Mouse (Mus musculus): ENCODE results near the gene Pias3.
"Not testable (repeated sequence)": the region's sequence is repeated elsewhere in the genome, so short reads cannot be mapped to it uniquely, and the experiment has no call there.

Pias3 gene

DNA sequence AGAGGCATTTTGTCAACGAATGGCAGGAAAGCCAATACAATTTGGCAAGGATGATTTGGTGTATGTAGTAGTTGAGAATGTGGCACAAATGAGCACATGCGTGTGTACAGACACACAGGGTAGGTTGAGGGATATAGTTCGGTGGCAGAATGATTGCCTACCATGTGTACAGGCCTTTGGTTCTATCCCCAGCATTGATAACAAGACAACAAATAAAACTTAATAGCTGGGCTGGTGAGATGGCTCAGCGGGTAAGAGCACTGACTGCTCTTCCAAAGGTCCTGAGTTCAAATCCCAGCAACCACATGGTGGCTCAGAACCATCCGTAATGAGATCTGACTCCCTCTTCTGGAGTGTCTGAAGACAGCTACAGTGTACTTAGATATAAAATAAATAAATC lies 10.1 kb upstream of the Pias3 start:
- not testable (repeated sequence) for DNase-seq (ENCODE audit: low spot score)

DNA sequence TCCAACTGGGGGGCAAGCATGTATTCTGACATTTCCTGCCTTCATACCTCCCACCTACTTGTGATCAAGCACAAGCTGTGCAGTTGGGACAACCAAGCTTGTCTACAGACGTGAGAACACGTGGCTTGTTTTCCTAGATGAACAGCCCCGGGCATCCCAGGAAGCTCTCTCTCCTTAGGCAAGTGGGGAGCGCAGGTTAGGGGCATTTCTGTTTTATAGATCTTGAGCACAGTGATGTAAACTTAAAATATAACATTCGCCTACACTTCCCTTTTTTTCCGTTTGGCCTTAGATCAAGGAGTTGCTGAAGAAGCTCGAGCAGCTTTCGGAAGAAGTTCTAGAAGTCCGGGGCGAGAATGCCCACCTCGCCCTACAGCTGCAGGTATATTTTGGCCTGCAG lies 7.3 kb upstream of the Pias3 start:
- no peak for DNase-seq (ENCODE audit: low spot score)

DNA sequence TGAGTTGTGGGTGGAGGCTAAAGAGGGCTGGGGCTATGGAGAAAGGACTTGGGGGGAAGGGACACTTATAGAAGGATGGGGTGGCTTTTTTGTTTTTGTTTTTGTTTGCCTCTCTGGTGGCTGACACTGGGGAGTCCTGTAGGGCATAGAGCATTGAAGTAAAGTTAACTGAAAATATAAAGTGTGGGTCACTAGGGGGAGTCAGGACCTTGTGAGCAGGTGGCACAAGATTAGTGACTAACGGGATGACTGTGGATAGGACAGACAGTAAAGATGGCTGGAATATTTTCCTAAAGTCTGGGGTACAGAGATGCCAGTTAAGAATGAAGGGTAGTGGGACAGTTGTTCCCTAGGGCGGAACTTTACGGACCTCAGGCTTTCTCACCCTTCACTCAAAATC lies 5.9 kb upstream of the Pias3 start:
- DNase-seq (ENCODE audit: low spot score) = no peak

DNA sequence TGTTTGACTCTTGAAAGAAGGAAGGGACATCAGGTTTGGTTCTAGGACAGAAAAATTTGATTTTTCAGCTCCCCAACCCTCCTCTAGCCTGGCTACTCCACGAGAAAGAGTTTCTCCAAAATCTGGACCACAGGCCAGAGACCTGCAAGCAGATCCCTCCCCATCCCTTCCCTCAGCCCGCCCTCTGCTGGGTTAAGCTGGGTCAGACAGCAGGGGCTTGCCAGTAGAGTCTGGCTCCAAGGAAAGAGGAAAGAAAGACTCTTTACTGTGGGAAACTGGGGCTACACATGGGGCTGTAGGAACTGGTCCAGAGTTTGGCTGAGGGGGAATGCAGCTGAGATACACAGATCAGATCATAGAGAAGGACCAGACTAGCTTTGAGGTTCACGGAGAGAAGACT lies 3.7 kb upstream of the Pias3 start:
- DNase-seq (ENCODE audit: low spot score) = no peak

- DNase-seq (ENCODE audit: low spot score) = no peak
These were observed 2.6 kb upstream of the Pias3 start for GRCm38 (mm10) chr3:96693579-96693978.

- peak; percentile 92 for DNase-seq (ENCODE audit: low spot score)
These were observed 865 bp downstream of the Pias3 start for GRCm38 (mm10) chr3:96696766-96697732.

GRCm38 (mm10) chr3:96698993-96699690 lies 3.0 kb downstream of the Pias3 start:
- DNase-seq (ENCODE audit: low spot score) = no peak

- no peak for DNase-seq (ENCODE audit: low spot score)
These were observed 4.2 kb downstream of the Pias3 start for GRCm38 (mm10) chr3:96700376-96700775.

DNA sequence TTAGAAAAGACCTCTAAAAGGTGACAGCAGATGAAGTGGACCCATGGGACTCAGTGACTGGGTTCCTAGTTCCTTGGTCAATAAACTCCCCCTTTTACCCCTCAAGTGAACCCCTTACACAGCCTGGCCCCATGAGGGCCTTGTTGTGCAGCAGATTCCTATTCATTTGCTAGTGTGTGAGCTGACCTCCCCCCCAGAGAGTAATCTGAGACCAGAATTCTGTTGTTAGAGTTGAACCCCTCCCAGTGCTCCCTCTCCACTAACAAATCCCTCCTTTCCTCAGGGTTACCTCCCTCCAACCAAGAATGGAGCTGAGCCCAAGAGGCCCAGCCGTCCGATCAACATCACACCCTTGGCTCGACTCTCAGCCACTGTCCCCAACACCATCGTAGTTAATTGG lies 4.8 kb downstream of the Pias3 start:
- no peak for DNase-seq (ENCODE audit: low spot score)

GRCm38 (mm10) chr3:96704778-96705177 lies 8.6 kb downstream of the Pias3 start:
- no peak for DNase-seq (ENCODE audit: low spot score)

DNA sequence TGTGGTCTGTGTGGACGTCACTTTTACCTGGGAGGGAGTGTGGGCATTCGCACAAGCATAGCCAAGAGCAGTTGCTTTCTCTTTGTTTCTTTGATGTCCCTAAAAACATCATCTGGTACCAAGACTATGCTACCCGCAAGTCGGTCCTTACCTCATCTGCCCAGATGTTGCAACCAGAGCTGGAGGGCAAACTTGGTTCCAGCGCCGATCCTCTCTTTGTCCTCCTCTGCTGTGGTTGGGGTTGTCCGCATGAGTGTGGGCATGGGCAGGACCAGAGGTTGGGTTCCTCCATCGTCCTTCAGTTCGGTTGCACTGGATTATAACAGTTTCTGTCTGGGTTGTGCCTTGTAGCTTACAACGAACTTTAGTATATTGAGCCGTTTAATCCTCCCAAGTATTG lies 10.0 kb downstream of the Pias3 start:
- DNase-seq (ENCODE audit: low spot score) = no peak

GRCm38 (mm10) chr3:96706984-96707383 lies 10.8 kb downstream of the Pias3 start:
- DNase-seq (ENCODE audit: low spot score) = no peak

- DNase-seq (ENCODE audit: low spot score) = peak; percentile 50
These were observed 11.9 kb downstream of the Pias3 start, which contains the start of gene Nudt17 for GRCm38 (mm10) chr3:96707903-96708683. Gene Nudt17 (minus strand): TSS chr3:96708562.

DNA sequence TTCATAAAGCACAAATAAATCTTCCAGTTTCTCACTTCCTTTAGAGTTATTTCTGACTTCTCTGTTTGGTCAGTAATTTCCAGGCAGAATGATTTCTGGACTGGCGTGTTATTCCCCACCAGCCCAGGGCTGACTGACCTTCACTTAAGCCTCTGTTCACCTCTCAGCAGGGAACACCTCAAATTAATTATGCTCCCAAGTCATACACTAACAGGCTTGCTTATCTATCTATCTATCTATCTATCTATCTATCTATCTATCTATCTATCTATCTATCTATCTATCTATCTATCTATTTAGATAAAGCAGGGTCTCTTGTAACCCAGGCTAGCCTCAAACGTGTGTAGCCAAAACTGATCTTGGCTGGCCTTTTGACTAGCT lies 12.5 kb downstream of the Pias3 start:
- no peak for DNase-seq (ENCODE audit: low spot score)

DNA sequence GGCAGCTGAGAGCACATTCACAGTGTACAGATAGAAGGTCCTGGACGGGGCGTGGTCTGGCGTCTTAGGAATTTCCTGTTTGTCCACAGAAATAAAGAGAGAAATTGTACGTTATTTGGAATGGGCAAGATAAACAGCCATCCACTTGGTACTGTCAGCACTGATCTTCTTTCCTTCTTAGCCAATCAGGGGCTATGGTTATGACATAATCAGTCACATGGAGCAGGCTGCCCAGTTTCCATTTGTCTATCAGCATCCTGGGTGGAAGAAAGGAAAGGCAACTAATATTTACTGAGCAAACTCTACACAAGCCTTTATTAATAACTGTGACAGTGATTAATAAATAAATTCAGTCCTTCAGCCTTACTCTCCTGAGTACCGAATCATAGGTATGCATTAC lies 18.1 kb downstream of the Pias3 start:
- no peak for DNase-seq (ENCODE audit: low spot score)

GRCm38 (mm10) chr3:96715854-96716253 lies 19.7 kb downstream of the Pias3 start:
- no peak for DNase-seq (ENCODE audit: low spot score)

DNA sequence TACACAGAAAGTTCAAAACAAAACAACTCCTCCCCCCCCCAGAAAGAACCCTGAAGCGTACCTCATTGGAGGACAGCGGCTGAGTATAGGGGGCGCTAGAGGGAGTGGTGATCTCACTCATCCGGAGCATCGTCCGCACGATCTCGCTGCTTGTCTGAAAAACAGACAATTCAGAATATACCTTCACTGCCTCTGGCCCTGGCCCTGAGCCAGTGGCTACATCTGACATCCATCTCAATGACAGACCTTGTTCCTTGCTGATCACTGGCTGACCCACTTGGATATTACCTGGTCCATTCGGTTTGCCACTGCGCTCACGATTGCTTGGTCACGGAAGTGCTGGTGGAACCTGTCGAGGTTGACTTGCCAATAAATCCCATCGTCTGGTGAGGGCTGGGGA lies 23.0 kb downstream of the Pias3 start:
- no peak for DNase-seq (ENCODE audit: low spot score)

GRCm38 (mm10) chr3:96727343-96727827 lies 31.2 kb downstream of the Pias3 start, which contains the start of the genes Polr3c and Rnf115:
Gene Polr3c (minus strand): TSS chr3:96727628.
Gene Rnf115 (plus strand): TSS chr3:96727664.
- DNase-seq (ENCODE audit: low spot score) = peak; percentile 96

DNA sequence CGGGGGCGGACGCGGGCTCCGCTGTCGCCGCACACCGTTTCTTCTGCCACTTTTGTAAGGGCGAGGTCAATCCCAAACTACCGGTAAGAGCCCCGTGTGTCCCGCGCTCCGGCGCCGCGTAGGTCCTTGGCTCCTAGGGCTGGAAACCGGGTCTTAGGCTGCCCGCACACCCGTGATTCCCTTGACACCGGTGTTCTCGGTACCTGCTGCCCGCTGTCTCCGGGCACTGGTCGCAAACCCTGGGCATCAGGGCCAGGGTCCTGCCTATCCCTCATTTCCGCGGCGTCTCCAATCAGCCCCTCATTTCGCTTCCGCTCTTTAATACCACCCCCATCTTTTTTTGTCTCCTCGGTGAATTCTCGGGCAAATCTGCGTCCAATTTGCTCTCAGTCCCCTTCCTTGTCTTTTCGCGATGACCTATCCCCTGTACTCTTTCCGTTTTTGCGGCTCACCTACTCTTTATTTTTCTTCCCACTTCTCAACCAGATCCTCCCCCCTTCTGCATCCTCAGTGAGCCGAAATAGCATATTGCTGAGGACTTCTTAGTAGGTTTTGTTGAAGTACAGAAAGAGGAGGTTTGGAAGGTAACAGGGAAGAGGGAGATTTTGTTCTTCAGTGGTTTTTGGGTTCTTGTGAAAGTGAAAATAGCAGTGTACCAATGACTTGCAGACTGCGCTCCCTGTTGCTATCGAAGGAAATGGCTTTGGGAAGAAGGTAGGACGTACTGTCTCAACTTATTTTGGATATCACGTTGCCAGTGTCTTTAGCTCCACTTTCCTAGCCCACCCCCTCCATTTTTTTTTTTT lies 31.8 kb downstream of the Pias3 start:
- DNase-seq (ENCODE audit: low spot score) = no peak

DNA sequence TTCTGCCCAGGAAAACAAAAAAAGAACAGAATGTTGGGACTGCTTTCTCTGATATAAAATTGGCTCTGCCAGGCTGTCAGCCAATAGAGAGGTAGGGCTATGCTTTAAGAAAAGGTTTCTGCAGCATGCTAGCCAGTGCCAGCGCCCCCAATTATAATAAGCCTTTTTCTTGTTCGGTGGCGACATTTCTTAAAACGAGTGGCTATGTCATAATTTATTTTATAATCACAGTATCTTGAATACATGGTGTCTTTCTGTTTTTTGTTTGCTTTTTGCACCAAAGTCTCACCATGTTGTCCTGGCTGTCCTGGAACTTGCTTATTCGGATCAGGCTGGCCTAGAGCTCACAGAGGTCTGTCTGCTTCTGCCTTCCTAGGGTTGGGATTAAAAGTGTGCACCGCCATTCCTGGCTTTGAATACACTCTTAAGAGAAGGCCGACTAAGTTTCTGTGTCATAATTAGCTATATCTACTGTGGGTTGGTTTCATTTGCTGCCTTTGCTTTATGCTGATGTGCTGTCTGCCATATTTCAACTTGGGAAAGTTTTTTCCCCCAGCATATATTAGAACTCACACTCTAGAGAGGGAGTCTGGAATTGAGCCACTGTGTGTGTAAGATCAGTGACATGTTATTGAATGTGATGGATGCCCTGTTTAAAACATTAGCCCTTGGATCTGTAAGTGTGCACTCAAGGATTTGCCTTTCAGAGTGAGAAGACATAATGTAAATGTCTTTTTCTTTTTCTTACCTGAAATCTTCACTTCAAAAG lies 32.6 kb downstream of the Pias3 start:
- no peak for DNase-seq (ENCODE audit: low spot score)

- DNase-seq (ENCODE audit: low spot score) = no peak
These were observed 33.2 kb downstream of the Pias3 start for GRCm38 (mm10) chr3:96729403-96729784.
